Mouse (Mus musculus) layer of hippocampus, adult 18-20 months (tissue): ENCODE results near the gene Tmem205. TPM values are rescaled to one million over a fixed set of nuclear protein-coding genes. Genes with fewer than 3 reads are reported as not detected.

Experiments
- DNase-seq, 2 experiments: peaks; one replicate each; pipeline ENCODE4 v3.0.0; 2022; ENCODE audit warnings: low spot score in 2 of 2
- total RNA-seq, 2 experiments: library from RNA; stranded (reverse); gene quantifications; 2 replicates each; pipeline ENCODE4 v1.2.3; 2021

Tmem205 gene
- total RNA-seq, 2 experiments from 2014 or later = 40.2 to 42.2 TPM

DNA sequence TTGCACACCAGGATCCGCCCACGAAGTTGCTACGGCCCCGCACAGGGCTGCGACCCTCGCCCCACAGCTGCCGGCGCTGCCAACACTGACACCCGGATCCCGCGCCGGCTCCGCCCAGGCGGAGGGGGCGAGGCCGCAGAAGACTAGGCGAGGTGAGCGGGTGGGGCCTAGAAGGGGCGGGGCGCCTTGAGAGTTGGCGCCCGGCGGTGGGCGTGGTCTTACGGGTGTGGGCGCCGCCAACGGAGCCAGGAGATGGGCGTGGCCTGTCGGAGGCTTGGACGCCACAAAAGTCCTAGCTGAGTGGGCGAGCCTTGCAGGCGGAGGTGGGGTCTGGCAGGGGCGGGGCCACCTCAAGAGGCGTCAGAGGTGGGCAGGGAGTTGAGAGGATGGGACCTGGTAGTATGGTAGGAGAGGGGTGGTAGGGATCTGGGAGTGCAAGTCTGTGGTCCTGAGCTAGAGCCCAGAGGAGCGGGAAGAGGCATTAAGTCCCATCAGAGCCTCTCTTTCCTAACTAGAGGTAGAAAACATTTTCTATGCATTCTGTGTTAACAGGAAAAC lies 9.2 kb downstream of the Tmem205 start, which contains the start of gene Rab3d:
Rab3d (minus strand) TSS at position 158 of the 558 bp plus-strand sequence.
- DNase-seq = peak; percentile 89 to 94

DNA sequence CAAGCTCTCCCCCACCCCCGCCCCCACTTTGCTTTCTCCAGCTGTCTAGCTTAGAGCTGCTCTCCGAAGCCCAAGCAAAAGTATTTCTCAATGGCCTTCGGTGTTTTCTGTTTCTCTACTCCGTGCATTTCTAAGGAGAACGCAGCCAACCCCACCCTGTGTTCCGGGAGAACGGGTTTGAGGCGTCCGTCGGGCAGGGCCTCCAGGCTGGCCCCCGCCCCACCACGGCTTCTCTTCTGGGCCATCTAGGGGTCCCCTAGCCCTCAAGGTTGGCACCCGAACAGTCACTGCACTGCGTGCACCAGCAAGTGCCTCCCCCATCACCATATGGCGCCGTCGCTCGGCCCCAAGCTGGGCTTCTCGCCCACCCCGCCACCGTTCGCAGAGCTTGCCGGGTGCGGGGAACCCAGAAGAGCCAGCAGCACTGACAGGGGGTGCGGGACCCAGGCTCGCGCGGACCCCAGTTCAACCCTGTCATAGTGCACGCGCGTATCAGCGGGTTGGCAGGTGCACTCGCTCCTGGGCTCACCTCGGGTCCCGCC lies 9.8 kb downstream of the Tmem205 start:
- peak; percentile 91 to 93 for DNase-seq

DNA sequence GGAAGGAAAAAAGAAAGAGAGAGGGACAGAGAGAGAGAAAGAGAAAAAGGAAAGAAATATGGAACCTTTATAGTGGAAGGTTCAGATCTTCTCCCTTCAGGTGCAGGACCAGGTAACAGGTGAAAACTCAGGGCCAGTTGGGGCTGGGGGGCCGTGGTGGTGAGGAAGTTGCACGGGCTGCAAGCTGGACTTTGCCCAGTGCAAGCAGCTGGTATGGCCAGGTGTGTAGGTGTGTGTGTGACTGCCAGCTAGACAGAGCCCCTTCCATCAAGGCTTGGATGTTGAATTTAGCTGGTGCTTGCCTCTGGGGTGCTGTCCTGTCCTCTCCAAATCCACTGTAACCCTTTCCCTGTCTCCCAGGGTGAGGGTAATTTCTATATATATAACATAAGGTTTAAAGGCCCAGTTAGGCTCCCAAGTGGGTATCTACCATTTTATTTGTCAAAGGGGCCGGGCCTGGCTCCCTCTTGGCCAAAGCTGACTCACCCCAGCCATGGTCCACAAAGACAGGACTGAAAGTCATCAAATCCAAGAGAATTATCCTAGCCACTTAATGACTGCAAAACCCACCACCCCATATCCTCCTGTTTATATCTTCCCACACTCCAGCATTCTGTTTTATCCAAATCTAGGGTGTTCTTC lies 10.4 kb downstream of the Tmem205 start:
- no peak for DNase-seq

DNA sequence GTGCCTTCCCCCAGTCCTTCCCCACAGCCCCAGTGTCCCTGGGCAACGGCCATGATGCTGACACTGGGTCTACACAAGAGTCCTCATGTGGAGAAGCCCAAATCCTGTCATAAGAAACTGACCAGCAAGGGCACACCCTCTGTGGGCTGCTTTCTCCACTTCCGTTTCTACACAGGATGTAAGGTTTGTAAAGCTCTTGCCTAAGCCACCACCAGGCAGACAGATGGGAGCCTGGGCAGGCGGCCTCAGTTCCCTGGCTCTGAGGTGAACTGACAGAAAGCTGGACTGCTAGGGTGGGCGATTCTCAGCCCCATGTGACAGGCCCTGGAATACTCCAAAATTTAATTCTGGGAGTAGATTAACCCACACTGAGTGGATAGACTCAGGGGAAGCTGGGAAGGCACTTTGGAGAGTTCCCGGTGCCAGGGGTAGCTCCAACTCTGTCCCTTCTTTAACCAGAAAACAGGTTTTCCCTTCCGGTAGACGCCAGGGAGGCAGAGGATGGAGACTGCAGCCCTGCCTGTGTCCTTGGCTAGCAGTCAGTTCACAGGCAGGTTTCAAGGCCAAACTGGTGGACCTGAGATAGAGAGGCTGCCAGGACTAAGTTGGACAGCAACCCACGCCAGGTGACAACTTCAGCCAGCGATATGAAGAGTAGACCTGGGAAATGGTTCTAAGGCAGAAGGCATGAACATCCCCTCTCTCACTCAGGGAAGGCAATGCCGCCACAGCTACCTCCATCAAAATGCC lies 17.7 kb downstream of the Tmem205 start:
- DNase-seq = no peak

DNA sequence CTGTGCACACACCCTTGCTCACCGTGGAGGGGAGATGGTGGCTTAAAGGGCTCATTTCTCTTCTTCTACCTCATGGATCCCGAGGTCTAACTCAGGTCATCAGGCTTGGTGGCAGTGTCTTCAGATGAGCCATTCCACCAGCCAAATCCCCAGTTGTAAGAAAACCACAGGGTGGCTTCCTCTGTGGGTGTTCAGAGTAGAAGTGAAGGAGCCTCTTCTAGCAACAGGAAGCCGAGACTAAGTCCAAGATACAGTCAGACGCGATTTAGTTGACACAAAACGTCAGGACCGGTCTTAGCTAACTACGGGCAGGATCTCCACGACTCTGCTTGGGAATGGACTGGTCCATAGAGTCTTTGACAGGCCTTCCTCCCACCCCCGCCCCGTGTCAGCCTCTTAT lies 19.1 kb downstream of the Tmem205 start:
- DNase-seq = no peak

DNA sequence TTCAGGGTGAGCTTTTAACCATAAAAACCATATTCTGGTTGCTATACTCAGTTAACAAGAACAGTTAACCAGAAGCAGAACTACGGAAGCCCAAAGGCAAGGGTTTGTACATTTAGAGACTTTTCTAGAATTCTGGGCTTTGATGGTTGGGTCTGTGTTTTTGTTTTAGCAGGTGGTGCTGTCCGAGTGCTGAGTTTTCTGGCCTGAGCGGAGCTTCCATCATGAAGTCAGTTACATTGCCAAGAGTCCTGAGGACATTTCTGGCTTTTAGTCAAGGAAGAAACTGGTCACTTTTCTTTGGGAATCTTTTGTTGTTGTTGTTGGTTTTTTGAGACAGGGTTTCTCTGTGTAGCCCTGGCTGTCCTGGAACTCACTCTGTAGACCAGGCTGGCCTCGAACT lies 23.3 kb downstream of the Tmem205 start:
- DNase-seq = no peak

DNA sequence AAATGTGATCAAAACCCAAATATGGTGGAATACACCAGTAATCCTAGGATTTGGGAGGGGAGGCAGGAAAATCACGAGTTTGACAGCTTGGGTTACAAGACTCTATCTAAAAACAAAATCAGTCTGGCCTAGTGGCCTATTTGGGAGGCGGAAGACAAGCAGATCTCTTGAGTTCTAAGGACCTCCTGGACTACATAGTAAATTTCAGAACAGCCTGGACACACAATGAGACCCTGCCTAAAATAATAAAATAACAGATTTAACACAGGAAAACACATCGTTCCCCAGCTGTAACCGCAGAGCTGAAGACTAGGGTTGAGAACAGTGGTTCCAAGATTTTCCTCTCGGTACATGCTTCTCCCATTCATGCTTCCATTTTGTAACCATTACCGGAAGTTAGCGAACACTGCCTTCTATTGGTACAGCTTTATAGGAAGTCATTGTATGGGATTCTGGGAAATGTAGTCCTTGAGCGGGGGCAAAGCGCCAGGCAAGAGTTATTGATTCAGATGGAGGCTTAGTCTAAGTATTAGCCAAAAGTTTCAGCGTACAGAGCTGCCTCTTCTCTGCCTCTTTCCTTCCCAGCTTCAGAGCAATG lies 26.0 kb downstream of the Tmem205 start:
- DNase-seq = peak; percentile 50 to 87

DNA sequence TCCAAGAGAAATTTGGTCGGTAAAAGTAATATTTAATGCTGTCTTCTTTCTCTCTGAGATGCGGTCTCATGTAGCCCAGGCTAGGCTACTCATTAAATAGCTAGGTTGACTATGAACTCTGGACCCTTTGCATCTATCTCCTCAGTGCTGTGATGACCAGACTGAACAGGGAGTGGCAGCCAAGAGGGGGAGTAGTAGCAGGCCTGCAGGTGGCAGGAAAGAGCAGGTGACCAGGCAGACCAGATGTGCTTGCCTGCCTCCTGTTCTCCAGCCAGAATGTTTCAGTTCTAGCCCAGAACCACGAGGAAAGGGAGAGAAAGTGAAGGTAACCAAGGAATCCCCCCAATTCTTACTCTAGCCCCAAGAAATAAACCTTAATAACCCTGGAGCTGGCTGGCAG lies 38.1 kb downstream of the Tmem205 start:
- DNase-seq = no peak

DNA sequence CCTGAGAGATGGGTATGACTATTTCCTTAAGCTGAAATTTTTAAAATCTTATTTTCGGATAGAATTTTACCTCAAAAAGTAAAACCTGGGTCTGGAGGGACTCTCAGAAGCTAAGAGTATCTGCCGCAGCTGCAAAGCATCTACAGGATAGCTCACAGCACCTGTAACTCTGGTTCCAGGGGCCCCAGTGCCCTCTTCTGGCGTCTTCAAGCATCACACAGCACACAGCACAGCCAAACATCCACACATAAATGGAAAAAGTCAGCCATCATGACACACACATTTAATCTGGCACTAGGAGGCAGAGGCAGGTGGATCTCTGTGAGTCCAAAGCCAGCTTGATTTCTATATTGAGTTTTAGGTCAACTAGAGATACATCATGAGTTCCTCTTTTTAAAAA lies 50.8 kb downstream of the Tmem205 start:
- DNase-seq = no peak

DNA sequence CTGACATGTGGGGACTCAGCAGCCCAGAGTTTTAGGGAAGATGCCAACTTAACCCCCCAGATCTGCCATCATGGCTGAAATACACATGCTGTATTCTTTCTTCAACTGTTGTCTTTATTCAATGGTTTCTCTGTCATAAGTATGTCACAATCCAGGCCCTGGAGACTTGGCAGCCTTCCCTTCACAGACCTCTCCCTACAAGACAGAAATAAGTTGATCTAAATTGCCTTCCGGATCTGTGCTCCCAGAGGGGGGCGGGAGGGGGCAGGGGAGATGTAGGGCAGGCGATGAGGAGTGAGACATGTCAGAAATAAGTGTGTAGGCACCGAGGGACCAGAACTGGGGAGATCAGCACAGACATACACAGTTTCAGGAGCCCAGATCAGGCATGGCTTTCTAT lies 55.2 kb downstream of the Tmem205 start:
- no peak for DNase-seq

Other genes with a start within 250 kb of the Tmem205 start
- 10 to 100 TPM; 13.1 to 15.4 TPM for gene Ldlr, start 204.1 kb downstream of the Tmem205 start, total RNA-seq
- 1 to 10 TPM; 1.9 to 2.7 TPM for gene Spc24, start 167.3 kb downstream of the Tmem205 start, total RNA-seq
- gene Kank2, start 128.8 kb downstream of the Tmem205 start, total RNA-seq = 1 to 10 TPM; 7.4 to 7.6 TPM
- gene Angptl8, start 92.0 kb downstream of the Tmem205 start, total RNA-seq = not detected
- gene Dock6, start 74.9 kb downstream of the Tmem205 start, total RNA-seq = 10 to 100 TPM; 11.3 to 13.1 TPM
- 10 to 100 TPM; 17.7 to 19.3 TPM for gene Rab3d, start 9.4 kb downstream of the Tmem205 start, total RNA-seq
- gene Ccdc159, start 85 bp downstream of the Tmem205 start, total RNA-seq = 10 to 100 TPM; 16.3 to 16.5 TPM
- 100 to 1,000 TPM; 273 to 278 TPM for gene Plppr2, start 9.5 kb upstream of the Tmem205 start, total RNA-seq
- 10 to 100 TPM; 13.3 to 13.7 TPM for gene Swsap1, start 28.2 kb upstream of the Tmem205 start, total RNA-seq
- gene Epor, start 36.0 kb upstream of the Tmem205 start, total RNA-seq = 1 to 10 TPM; 9.0 to 9.1 TPM
- gene Rgl3, start 61.9 kb upstream of the Tmem205 start, total RNA-seq = 1 to 10 TPM; 2.2 to 2.6 TPM
- 1 to 10 TPM; 8.6 to 8.9 TPM for gene Ccdc151, start 75.1 kb upstream of the Tmem205 start, total RNA-seq
- 100 to 1,000 TPM; 106 to 115 TPM for gene Prkcsh, start 75.2 kb upstream of the Tmem205 start, total RNA-seq
- 100 to 1,000 TPM; 168 to 172 TPM for gene Elavl3, start 124.5 kb upstream of the Tmem205 start, total RNA-seq
- gene Gm49318, start 143.7 kb upstream of the Tmem205 start, total RNA-seq = 1 to 10 TPM; 2.0 to 4.4 TPM
- 10 to 100 TPM; 20.8 to 21.7 TPM for gene Zfp653, start 143.8 kb upstream of the Tmem205 start, total RNA-seq
- 10 to 100 TPM; 49.8 to 51.3 TPM for gene Ecsit, start 157.9 kb upstream of the Tmem205 start, total RNA-seq
- under 1 TPM in 1 of 2 experiments, not detected in 1; 0.53 TPM for gene Cnn1, start 171.7 kb upstream of the Tmem205 start, total RNA-seq
- 10 to 100 TPM; 56.4 to 58.4 TPM for gene Elof1, start 189.6 kb upstream of the Tmem205 start, total RNA-seq
- gene Acp5, start 208.2 kb upstream of the Tmem205 start, total RNA-seq = under 1 TPM; 0.41 to 0.84 TPM
- gene Pigyl, start 229.3 kb upstream of the Tmem205 start, total RNA-seq = 10 to 100 TPM; 45.4 to 48.3 TPM